Mouse (Mus musculus) MEL (cell line): Measurements from ENCODE around the gene Efcab14.

ENCODE experiments used
- CTCF ChIP-seq, 3 experiments: IDR thresholded peaks in 2 of 3; conservative IDR thresholded peaks in 1 of 3; 2 replicates each; pipeline ENCODE4 v1.5.1; 2011 to 2012; ENCODE audit warnings: low read length in 3 of 3, low read depth in 2 of 3, mild to moderate bottlenecking in 2 of 3, improper control_type of control experiment in 1 of 3, inconsistent platforms in 1 of 3, mixed read lengths in 1 of 3, moderate library complexity in 1 of 3; ENCODE audit not compliant: control insufficient read depth in 1 of 3, insufficient read depth in 1 of 3, poor library complexity in 1 of 3, severe bottlenecking in 1 of 3
- EP300 ChIP-seq, 2 experiments: IDR thresholded peaks; 2 replicates each; pipeline ENCODE4 v1.6.1; 2011; ENCODE audit warnings: improper control_type of control experiment in 2 of 2, low read length in 2 of 2, low read depth in 1 of 2, mild to moderate bottlenecking in 1 of 2
- NELFE ChIP-seq: IDR thresholded peaks from 2 replicates; pipeline ENCODE4 v1.6.1; 2011; ENCODE audit warnings: low read depth, low read length, improper control_type of control experiment
- NRF1 ChIP-seq: IDR thresholded peaks from 2 replicates; pipeline ENCODE4 v1.6.1; 2014; ENCODE audit warnings: low read depth, mild to moderate bottlenecking, inconsistent platforms, low read length, improper control_type of control experiment, moderate library complexity; ENCODE audit not compliant: poor library complexity, insufficient read depth, severe bottlenecking
- POLR2A ChIP-seq, 2 experiments: IDR thresholded peaks; 2 replicates each; pipeline ENCODE4 v1.6.1; 2011 to 2012; ENCODE audit warnings: low read length in 2 of 2, mild to moderate bottlenecking in 2 of 2, control low read depth in 1 of 2, improper control_type of control experiment in 1 of 2, low read depth in 1 of 2, moderate library complexity in 1 of 2; ENCODE audit not compliant: control insufficient read depth in 1 of 2, insufficient read depth in 1 of 2, poor library complexity in 1 of 2
- TBP ChIP-seq: IDR thresholded peaks from 2 replicates; pipeline ENCODE4 v1.8.0; 2011; ENCODE audit warnings: low read depth, low read length, improper control_type of control experiment
- TCF12 ChIP-seq: IDR thresholded peaks from 2 replicates; pipeline ENCODE4 v1.6.1; 2014; ENCODE audit warnings: low read depth, mild to moderate bottlenecking, inconsistent platforms, low read length, improper control_type of control experiment, moderate library complexity
- USF2 ChIP-seq, 2 experiments: IDR thresholded peaks; 2 replicates each; pipeline ENCODE4 v1.6.1; 2011 to 2012; ENCODE audit warnings: improper control_type of control experiment in 2 of 2, low read length in 2 of 2, borderline replicate concordance in 1 of 2, inconsistent platforms in 1 of 2, low read depth in 1 of 2, mild to moderate bottlenecking in 1 of 2; ENCODE audit not compliant: insufficient read depth in 1 of 2
- ZC3H11A ChIP-seq: IDR thresholded peaks from 2 replicates; pipeline ENCODE4 v1.6.1; 2012; ENCODE audit warnings: low read depth, mild to moderate bottlenecking, inconsistent platforms, low read length, improper control_type of control experiment
- ZNF384 ChIP-seq: IDR thresholded peaks from 2 replicates; pipeline ENCODE4 v1.6.1; 2012; ENCODE audit warnings: low read depth, mild to moderate bottlenecking, inconsistent platforms, low read length, improper control_type of control experiment

GRCm38 (mm10) chr4:115754851-115755250 lies 17.3 kb downstream of the Efcab14 start:
- TF ChIP-seq NRF1, result no peak
- TF ChIP-seq ZNF384, result no peak
- TF ChIP-seq TCF12, result no peak
- peak in 2 of 3 experiments; percentile 7 to 33; a peak in 2 of 6 replicates for TF ChIP-seq CTCF (IDR thresholded peaks at IDR 0.05 in 2 of 3, conservative IDR thresholded peaks at IDR 0.05 in 1 of 3; ENCODE audit: control insufficient read depth in 1 of 3, insufficient read depth in 1 of 3, low read depth in 2 of 3, low read length in 3 of 3, poor library complexity in 1 of 3, severe bottlenecking in 1 of 3)
- no peak for TF ChIP-seq NELFE
- no peak for TF ChIP-seq TBP
- no peak for TF ChIP-seq ZC3H11A
- TF ChIP-seq POLR2A (IDR thresholded peaks at IDR 0.05; ENCODE audit: control insufficient read depth in 1 of 2, insufficient read depth in 1 of 2, low read depth in 1 of 2, low read length in 2 of 2, poor library complexity in 1 of 2), result no peak
- no peak for TF ChIP-seq USF2 (IDR thresholded peaks at IDR 0.05; ENCODE audit: borderline replicate concordance in 1 of 2, insufficient read depth in 1 of 2, low read depth in 1 of 2, low read length in 2 of 2)
- TF ChIP-seq EP300 (IDR thresholded peaks at IDR 0.05; ENCODE audit: low read depth in 1 of 2, low read length in 2 of 2), result no peak
